Mouse (Mus musculus) CD8-positive naive resting alpha-beta T cell, adult 2 months (primary cell): ENCODE measurements at regions not wholly inside any gene's neighbourhood (a gene's known extent, or its start where the extent isn't known, plus 50 kb on each side); places are given as distances from the start of the nearest gene placed in this dataset.
"Not testable (repeated sequence)": the region's sequence is repeated elsewhere in the genome, so short reads cannot be mapped to it uniquely, and the experiment has no call there.

ENCODE experiments used
- DNase-seq, 2 experiments: peaks; one replicate each; pipeline ENCODE4 v3.0.0; 2022; ENCODE audit warnings: low read depth in 2 of 2, low spot score in 2 of 2

DNA sequence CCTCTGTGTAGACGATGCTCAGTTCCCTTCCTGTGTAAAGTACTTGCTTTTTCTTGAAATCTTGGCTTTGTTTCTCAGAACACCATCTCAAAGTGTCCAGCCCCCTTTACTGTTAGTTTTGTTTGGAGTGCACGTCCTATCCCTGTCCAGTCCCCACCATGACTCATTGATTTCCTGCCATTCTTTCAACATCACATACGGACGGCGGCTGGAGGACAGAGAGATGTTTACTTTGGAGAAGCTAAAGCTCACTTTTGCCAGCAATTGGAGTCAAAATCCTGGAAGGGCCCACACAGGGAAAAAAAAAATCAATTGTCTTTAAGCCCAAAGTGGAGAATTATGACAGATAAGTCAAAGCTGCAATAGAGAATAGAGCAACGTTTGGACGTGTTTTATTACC lies 51.8 kb downstream of the Gm5426 start:
- no peak for DNase-seq

DNA sequence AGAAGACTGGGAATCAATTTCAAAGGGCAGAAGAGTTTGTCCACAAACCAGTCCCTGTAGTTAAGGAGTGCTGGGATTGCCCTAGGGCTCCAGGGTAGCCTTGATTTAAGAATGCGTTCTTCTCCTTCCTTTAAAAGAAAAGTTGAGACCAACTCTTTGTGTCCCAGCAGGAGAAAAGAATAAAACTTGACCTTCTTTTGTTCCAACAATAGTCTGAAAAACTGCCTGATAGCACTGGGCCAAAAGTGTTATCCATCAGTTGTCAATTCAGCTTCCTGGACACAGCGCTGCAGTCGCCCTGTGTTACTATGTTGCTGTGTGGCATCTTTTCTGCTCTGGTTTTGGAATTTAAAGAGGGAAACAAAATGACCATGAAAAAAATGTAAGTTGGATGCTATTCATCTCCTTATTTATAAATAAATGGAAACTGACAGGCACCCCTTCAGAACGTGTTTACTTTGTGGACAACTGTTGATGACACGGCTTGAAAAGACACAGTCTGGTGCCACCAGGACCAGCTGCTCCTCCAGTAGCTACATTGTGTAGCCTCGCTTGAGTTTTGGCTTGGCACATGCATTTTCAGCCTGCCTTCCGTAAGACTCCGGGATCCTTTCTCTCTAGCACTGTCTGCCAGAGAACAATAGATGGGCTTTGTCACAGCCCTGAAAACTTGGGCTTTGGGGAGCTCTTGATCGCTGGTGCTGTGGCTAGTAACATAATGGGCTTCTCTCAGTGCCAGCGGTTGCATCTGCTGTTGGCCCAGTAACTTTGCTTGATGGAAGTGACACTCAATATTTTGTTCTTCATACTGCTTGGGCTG lies 54.0 kb downstream of the Gm5426 start:
- no peak for DNase-seq

DNA sequence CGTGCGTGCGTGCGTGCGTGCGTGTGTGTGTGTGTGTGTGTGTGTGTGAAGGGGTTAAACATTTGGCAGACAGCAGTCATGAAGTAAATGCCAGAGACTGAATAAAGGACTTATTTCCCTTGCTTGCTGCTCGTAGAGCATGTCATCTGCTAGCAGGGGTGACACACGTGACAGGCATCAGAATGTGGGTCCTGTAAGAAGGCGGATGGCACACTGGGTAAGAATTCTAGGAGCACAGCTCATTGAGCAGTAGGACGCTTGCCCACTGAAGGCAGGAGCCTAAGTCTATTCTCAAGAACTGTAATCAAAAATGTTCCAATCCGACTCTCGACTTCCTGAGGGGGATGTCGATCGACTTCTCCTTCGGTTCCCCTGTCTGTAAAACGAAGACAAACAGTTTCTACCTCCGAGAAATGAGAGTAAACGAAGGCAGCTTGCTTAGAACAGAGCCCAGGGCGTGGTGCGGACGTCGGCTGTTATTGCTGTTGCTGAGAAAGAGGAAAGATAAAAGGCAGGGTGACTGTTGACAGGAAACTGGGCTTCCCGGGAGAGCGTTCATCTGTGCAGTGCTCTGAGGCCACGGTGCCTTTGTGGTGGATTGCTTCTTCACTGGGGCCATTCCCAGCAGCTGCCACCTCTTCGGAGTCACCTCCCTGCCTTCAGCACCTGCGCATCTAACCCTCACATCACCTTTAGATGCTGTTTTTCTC lies 64.7 kb downstream of the Gm5426 start:
- peak; percentile 79 to 81 for DNase-seq

DNA sequence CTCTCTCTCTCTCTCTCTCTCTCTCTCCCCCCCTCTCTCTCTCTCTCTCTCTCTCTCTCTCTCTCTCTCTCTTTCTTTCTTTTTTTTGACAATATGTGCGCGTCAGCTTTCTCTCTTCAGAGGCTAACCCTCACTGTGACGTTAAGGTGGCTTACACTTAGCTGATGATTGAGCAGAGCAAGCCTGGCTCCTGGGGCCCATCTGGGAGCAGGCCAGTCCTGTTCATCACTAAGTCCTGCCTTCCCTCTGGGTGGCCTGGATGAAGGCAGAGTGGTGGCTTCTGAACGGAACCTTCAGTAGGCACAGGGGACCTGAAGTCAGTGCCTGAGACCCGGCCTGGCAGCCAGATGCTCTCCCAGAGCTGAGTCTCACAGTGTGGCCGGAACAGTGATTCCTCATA lies 65.5 kb downstream of the Gm5426 start:
- DNase-seq = peak in 1 of 2 experiments; percentile 14

DNA sequence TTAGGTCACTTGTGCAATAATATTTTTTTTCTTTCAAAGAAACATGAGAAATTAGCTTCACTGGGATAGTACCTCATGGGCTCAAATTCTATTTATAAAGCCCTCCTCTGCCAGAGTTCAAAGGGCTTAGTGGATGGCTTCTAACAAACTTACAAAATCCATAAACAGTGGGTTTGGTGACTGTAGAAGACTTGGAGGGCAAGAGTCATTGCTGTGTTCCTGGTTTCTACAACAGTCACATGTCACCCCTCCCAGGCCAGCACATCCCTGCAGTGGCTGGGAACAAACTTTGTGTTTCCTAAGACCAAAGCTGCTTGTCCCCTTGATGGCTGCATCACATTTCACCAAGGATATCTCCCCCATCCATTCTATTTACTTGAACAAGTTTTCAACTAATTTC lies 66.5 kb downstream of the Gm5426 start:
- no peak for DNase-seq

DNA sequence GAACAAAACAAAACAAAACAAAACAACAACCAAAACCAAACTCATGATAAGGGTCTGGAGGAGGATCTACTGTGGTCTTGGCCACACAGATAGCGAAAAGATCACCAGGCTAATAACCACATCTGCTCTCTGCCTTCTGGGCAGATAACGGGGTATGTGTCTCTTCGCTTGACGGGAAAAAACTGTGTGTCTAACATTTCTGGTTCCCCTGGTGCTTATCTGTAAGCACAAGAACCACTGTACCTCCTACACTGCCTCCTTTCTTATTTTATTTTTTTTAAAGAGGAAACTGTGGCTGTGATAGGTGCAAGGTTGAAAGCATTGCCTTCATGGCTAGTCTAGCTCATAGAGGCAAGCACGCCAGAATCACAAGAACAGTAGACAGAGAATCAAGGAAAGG lies 67.8 kb downstream of the Gm5426 start:
- DNase-seq = no peak

DNA sequence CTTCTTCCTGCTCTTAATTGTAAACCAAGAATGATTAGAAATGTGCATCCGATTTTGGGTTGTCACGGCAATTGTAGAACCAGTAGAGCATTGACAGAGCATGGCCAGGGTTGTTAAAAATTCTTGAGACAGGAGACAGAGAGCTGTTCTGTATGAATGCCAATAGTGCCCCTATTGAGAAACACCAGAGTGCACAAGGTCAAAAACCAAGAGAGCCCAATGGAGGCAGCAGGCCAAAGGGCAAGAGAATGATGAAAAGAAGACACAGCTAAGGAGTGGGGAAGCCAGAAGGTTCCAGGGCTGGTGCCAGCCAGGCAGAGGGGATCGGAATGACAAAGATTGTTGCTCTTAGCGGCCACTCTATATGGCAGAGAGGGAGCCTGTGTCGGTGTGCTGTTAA lies 72.8 kb downstream of the Gm5426 start:
- no peak for DNase-seq

DNA sequence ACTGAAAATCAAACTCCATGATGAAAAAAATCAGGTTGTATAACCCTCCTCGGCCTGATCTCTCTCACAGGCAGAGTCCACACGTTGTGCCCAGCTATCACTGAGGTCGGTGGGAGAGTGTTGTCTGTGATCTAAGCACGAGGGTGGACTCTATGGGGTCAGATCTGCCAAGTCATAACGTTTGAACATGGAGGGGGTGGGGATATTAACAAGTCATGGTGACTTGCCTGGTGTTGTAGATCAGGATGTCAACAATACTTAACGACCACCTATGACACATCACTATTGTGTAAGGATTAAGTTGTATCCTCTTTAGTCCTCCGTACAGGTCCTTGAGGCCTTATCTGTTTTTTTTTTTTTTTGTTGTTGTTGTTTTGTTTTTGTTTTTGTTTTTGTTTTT lies 74.8 kb downstream of the Gm5426 start:
- DNase-seq = no peak

DNA sequence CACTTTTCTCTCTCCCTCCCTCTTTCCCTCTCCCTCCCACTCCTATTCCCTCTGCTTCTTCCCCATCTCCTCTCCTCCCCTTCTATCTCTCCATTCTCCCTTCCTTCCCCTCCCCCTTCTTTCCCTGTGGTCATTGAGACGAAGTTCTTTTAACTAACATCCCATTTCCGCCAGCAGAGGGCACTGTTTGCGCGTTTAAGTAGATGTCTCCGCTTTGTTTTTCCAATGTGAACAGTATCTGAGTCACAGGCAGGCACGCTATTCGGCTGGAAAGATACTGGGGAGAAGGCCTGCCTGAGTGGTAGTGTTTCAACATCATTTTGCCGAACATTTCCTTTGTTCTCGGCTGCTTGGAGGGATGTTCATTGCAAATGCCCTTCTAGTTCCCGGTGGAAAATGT lies 77.5 kb downstream of the Gm5426 start:
- DNase-seq = peak; percentile 72 to 81

DNA sequence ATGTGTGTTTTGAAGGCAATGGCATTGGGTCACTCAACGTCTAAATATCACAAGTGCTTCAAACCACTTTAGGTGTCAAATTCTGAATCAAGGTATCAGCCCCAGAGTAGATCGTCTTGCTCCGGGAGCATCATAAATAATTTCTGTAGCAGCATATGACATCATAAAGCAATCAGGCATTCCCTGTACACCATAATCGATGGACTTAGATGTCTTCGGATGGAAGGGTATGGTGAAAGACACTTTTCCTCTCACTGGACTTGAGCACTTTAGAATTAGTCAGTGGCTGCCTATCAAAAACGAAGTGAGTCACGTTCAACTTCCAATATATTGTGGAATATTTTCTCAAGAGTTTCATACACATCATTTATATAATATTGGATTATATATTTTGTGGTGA lies 77.9 kb downstream of the Gm5426 start:
- no peak for DNase-seq

DNA sequence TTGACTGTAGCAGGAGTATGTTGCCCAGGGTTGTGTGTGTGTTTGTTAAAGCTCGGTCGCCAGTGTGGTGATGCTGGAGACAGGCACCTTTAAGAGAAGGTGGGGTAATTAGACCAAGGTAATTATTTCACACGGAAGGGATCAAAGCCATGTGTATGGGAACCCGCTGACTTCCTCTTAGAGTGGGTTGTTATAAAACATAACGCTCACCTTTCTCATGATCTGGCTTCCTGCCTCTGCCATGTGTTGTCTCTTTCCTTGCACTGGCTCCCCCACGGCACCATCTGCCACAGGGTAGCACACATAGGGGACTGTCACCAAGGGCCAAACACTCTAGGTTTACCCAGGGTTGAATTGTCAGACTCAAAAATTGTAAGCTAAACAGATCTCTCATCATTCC lies 78.5 kb downstream of the Gm5426 start:
- DNase-seq = peak; percentile 43 to 46

DNA sequence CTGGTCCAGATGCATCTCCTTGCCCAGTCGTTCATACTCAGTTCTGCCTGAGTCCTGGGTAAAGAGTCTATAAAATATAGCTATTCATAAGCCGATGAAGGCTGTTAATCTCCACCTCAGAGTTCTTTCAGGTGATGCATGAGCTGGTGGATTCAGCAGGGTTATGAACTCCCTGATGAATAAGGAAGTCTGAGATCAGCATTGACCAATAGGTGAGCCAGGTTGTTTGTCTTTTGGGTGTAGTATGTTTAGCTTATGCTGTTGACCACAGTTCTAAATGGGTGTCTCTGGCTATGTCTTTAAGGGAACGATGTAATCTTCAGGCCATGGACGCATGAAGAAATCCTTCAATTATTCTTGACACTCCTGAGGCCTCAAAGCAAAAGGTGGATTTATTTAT lies 84.3 kb downstream of the Gm5426 start:
- no peak for DNase-seq

DNA sequence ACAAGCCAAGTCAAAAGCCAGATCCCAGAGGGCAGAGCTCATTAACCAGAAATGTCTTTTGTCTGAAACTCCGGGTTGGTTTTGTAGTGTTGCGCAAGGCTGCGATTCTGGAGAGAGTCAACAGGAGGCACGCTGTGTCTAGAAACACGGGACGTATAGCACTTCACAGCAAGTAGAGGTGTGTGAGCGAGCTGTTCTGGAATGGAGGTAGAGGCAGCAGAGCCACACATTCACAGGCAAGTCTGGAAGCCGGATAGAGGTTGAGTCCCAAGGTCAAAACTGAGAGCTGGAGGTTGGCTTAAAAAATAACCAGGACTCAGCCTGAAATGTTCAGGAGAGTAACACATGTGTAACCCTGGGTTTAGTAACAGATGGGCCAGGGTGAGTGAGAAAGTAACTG lies 94.0 kb downstream of the Gm5426 start:
- no peak for DNase-seq

DNA sequence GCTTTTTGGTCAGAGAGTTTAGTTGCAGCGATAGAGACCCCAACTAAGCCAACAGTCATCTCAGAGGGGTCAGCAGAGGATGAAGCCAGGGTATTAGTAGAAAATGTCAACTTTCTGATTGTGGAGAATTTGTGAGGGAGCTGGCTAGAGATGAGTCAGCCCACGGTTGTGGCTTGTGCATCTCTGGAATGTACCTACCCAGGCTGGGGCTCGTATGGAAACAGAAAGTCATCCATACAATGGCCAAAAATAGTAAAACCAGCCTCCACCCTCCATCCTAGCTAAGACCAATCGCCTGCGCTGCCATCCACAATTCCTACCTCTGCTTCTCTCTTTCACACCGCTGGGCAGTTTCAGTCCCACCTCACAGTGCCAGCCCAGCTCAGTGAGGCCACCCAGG lies 94.9 kb downstream of the Gm5426 start:
- DNase-seq = no peak

DNA sequence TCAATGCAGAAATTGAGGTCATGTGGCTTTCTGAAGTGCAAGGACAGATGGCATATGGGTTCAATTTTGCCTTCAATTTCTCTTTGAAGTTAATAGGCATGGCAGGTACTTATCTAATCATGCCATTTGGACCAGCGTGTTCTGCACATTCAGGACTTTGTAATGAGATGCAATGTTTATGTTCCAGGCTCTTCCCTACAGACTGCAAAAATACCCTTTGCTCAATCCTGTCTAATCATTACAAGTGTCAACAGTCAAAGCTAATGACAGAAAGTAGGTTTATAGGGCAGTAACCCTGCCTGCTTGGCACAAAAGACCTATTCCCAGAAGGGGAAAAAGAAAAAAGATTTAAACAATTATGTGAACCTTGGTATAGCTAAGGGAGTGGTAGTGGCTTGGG lies 96.5 kb downstream of the Gm5426 start:
- DNase-seq = no peak

DNA sequence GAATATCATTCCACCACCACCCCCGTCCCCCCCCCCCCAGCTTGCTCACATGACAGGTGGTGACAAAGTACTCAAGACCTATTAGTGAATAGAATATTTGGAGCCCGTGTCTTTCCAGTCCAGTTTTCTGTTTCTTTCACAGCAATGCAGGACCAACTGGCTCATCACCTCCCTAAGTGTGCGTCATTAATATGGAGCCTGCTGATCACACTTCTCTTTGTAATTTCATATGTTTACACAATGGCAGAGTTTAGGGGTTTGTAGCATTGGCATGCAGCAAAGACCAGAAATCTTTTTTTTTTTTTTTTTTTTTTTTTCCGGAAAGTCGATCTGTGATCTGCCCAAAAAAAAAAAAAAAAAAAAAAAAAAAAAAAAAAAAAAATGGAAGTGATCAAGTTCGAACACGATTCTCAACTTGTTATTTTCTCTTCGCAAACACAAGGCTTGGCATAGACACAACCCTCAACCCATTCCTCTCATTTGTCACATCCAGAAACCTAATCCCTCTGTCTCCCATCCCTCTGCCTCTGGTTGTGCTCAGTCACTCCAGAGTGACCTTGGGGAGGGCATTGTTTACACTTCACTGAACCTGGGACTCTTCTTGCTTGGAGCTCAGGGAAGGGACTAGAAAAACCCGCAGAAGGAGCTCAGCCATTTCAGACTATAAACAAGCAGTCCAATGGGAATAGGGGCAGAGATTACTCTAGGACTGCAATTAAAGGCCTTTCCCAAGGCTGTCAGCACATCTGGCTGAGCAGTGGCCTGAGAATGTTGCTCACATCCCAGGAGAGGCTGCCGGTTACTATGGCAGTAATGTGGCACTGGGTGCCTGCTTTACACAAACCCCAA lies 98.4 kb downstream of the Gm5426 start:
- DNase-seq = no peak

DNA sequence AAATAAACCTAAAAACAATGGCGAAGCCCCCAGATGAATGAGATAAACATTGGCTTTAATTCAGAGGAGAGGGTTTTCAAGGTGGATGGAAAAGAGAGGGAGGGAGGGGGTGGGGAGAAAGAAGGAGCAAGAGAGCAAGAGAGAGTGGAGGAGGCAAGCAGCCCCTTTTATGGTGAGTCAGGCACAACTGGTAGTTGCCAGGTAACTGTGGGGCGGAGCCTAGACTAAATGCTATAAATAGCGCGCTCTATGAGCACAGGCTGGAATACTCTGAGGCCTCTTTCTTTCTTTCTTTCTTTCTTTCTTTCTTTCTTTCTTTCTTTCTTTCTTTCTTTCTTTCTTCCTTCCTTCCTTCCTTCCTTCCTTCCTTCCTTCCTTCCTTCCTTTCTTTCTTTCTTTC lies 99.6 kb downstream of the Gm5426 start:
- DNase-seq = not testable (repeated sequence)

DNA sequence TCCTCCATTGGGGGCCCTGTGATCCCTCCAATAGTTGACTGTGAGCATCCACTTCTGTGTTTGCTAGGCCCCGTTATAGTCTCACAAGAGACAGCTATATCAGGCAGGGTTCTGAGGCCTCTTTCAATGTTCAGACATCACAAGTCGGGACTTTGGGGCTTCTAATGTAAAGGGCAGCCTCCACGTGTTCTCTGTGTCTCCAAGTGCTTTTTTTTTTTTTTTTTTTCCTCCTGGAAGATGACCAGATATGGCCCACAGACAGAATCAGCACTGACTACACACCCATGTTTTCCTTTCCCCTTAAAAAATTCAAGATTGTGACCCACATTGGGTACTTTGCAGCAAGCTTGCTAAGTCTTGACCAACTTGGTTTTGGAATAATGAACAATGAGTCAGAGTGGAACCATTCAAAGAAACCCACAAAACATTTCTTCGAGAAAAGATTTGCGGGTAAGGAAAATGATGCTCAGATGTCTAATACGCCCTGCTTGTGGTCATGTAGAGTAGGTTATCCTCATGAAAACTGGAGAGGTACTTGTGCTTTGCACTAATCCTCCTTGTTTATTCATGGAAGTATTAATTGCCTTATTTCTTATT lies 100.5 kb downstream of the Gm5426 start:
- DNase-seq = no peak

DNA sequence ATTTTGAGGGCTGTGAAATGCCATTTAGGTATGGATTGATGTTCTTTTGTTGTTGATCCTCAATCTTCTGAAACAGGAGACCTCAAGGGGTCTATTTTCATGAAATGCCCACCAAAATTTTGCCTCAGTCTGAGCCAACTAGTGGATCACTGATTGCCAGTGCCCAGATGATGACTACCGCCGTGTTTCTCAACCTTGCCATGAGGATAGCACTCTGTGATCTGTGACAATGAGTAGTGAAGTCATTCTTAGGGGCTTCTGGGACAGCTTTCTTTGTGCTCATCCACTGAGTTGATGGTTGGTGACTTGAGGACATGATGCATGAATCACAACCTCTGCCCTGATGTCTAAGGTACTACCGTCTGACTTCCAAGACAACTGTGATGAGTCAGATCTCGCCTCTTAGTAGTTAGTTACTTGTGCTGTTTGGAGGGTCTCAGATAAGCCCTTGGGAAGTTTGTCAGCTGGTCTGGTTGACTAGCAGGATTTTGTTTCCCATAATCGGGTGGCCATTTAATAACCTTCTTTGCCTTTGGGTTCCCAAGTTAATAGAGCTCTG lies 101.2 kb downstream of the Gm5426 start:
- DNase-seq = no peak

DNA sequence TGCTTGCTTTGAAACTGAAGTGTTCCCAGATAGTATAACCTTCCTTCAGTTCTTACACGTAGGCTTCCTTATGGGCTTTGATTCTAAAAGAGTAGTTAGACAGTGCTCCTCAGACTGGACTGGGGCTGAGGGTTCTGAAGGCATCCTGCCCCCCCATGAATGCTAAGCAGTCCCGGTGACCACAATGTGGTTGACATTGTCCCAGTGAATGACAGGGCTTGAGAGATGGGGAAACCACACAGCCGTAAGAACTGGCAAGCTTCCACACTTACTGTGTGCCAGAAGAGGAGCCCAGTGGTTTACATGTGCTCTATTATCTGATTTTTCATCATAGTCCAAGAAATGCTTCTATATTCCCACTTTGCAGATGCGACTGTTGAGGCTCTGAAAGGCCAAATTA lies 101.8 kb downstream of the Gm5426 start:
- DNase-seq = no peak

DNA sequence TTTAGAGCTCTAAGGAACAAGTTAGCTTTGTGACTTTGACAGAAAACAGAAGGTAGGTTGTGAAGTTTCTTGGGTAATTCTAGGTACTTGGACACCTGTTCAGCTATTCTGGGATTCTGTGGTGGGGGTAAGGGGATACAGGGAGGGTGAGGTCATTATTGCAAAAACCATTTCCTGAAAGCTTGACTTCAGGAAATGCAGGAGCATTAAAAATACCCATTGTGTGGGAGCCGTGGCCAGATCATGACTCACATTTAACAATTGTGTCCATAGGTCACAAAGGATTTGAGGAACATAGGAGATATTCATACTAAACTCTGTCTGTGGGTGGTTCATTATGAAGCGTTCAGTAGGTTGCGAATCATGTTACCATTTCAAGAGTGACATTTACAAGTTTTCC lies 102.4 kb downstream of the Gm5426 start:
- no peak for DNase-seq
